Mouse (Mus musculus) MEL (cell line): ENCODE measurements at regions not wholly inside any gene's neighbourhood (a gene's known extent, or its start where the extent isn't known, plus 50 kb on each side); places are given as distances from the start of the nearest gene placed in this dataset.

Experiments used
- DNase-seq: peaks from one replicate; pipeline ENCODE4 v3.0.0; 2011; ENCODE audit warnings: low read depth, low spot score
- H3K27ac ChIP-seq: 2 replicates; pipeline ENCODE4 v1.5.1; 2012; ENCODE audit warnings: low read depth, mild to moderate bottlenecking, control low read depth, low read length, moderate library complexity; ENCODE audit not compliant: control insufficient read depth
- H3K27me3 ChIP-seq, 2 experiments: fragments of 150-350 bp in 1 of 2; sonication (generic) in 1 of 2; 2 replicates each; pipeline ENCODE4 v1.6.1; 2012; ENCODE audit warnings: low read length in 2 of 2, mild to moderate bottlenecking in 2 of 2, improper control_type of control experiment in 1 of 2, moderate library complexity in 1 of 2; ENCODE audit not compliant: insufficient read depth in 2 of 2, control insufficient read depth in 1 of 2
- H3K36me3 ChIP-seq, 2 experiments: 2 replicates each; pipeline ENCODE4 v1.6.1; 2012 to 2014; ENCODE audit warnings: low read length in 2 of 2, improper control_type of control experiment in 1 of 2, inconsistent platforms in 1 of 2, mild to moderate bottlenecking in 1 of 2; ENCODE audit not compliant: insufficient read depth in 2 of 2, control insufficient read depth in 1 of 2
- H3K4me1 ChIP-seq, 2 experiments: fragments of 150-350 bp in 1 of 2; sonication (generic) in 1 of 2; 2 replicates each; pipeline ENCODE4 v1.6.1; 2012; ENCODE audit warnings: low read length in 2 of 2, improper control_type of control experiment in 1 of 2, mild to moderate bottlenecking in 1 of 2; ENCODE audit not compliant: insufficient read depth in 2 of 2, control insufficient read depth in 1 of 2
- H3K4me3 ChIP-seq, 2 experiments: fragments of 150-350 bp in 1 of 2; sonication (generic) in 1 of 2; 2 replicates each; pipeline ENCODE4 v1.5.1; 2012; ENCODE audit warnings: low read depth in 2 of 2, low read length in 2 of 2, mild to moderate bottlenecking in 2 of 2, moderate library complexity in 2 of 2, control low read depth in 1 of 2, improper control_type of control experiment in 1 of 2; ENCODE audit not compliant: control insufficient read depth in 1 of 2, insufficient read depth in 1 of 2
- H3K79me2 ChIP-seq: 2 replicates; pipeline ENCODE4 v1.6.1; 2012; ENCODE audit warnings: mild to moderate bottlenecking, low read length, moderate library complexity; ENCODE audit not compliant: control insufficient read depth, poor library complexity, insufficient read depth
- H3K9ac ChIP-seq: 2 replicates; pipeline ENCODE4 v1.6.1; 2012; ENCODE audit warnings: low read depth, mild to moderate bottlenecking, control low read depth, low read length, moderate library complexity; ENCODE audit not compliant: control insufficient read depth, poor library complexity, severe bottlenecking
- H3K9me3 ChIP-seq: fragments of 150-350 bp; sonication (generic); replicated peaks from 2 replicates; pipeline ENCODE4 v1.6.1; 2012; ENCODE audit warnings: mild to moderate bottlenecking, low read length, improper control_type of control experiment, moderate library complexity; ENCODE audit not compliant: insufficient read depth
- CHD1 ChIP-seq: IDR thresholded peaks from 2 replicates; pipeline ENCODE4 v1.6.1; 2012; ENCODE audit warnings: low read depth, mild to moderate bottlenecking, inconsistent platforms, low read length, improper control_type of control experiment
- ELF1 ChIP-seq: IDR thresholded peaks from 2 replicates; pipeline ENCODE4 v1.6.1; 2014; ENCODE audit warnings: low read depth, mild to moderate bottlenecking, inconsistent platforms, low read length, improper control_type of control experiment, moderate library complexity
- GABPA ChIP-seq: IDR thresholded peaks from 2 replicates; pipeline ENCODE4 v1.6.1; 2012; ENCODE audit warnings: low read depth, mild to moderate bottlenecking, inconsistent platforms, low read length, improper control_type of control experiment, moderate library complexity
- HCFC1 ChIP-seq: IDR thresholded peaks from 2 replicates; pipeline ENCODE4 v1.6.1; 2012; ENCODE audit warnings: low read depth, mild to moderate bottlenecking, inconsistent platforms, low read length, improper control_type of control experiment, moderate library complexity
- JUND ChIP-seq: IDR thresholded peaks from 2 replicates; pipeline ENCODE4 v1.6.1; 2011; ENCODE audit warnings: low read depth, mild to moderate bottlenecking, improper control_type of control experiment, low read length
- MAFK ChIP-seq: IDR thresholded peaks from 2 replicates; pipeline ENCODE4 v1.6.1; 2011; ENCODE audit warnings: low read depth, mild to moderate bottlenecking, low read length, improper control_type of control experiment, borderline replicate concordance
- MXI1 ChIP-seq: IDR thresholded peaks from 2 replicates; pipeline ENCODE4 v1.6.1; 2011; ENCODE audit warnings: mild to moderate bottlenecking, low read depth, low read length, improper control_type of control experiment
- MYC ChIP-seq: IDR thresholded peaks from 2 replicates; pipeline ENCODE4 v1.6.1; 2011; ENCODE audit warnings: low read depth, mild to moderate bottlenecking, low read length, improper control_type of control experiment, moderate library complexity
- NRF1 ChIP-seq: IDR thresholded peaks from 2 replicates; pipeline ENCODE4 v1.6.1; 2014; ENCODE audit warnings: low read depth, mild to moderate bottlenecking, inconsistent platforms, low read length, improper control_type of control experiment, moderate library complexity; ENCODE audit not compliant: poor library complexity, insufficient read depth, severe bottlenecking
- POLR2AphosphoS5 ChIP-seq: IDR thresholded peaks from 2 replicates; pipeline ENCODE4 v1.6.1; 2012; ENCODE audit warnings: low read depth, borderline replicate concordance, mild to moderate bottlenecking, inconsistent platforms, low read length, moderate library complexity, mixed read lengths
- RAD21 ChIP-seq: IDR thresholded peaks from 2 replicates; pipeline ENCODE4 v1.6.1; 2011; ENCODE audit warnings: mild to moderate bottlenecking, low read depth, low read length, improper control_type of control experiment
- RCOR1 ChIP-seq: IDR thresholded peaks from 2 replicates; pipeline ENCODE4 v1.6.1; 2012; ENCODE audit warnings: low read depth, mild to moderate bottlenecking, inconsistent platforms, low read length, improper control_type of control experiment
- SIN3A ChIP-seq: IDR thresholded peaks from 2 replicates; pipeline ENCODE4 v1.6.1; 2012; ENCODE audit warnings: low read length, improper control_type of control experiment, inconsistent platforms
- TAL1 ChIP-seq: IDR thresholded peaks from 2 replicates; pipeline ENCODE4 v1.6.1; 2012; ENCODE audit warnings: mild to moderate bottlenecking, inconsistent platforms, low read length, moderate library complexity, mixed read lengths
- USF1 ChIP-seq: IDR thresholded peaks from 2 replicates; pipeline ENCODE4 v1.6.1; 2014; ENCODE audit warnings: low read depth, mild to moderate bottlenecking, inconsistent platforms, low read length, improper control_type of control experiment, moderate library complexity
- ZC3H11A ChIP-seq: IDR thresholded peaks from 2 replicates; pipeline ENCODE4 v1.6.1; 2012; ENCODE audit warnings: low read depth, mild to moderate bottlenecking, inconsistent platforms, low read length, improper control_type of control experiment

GRCm38 (mm10) chr8:26298066-26298804 is 178.9 kb downstream of the Gm45692 start:
- TF ChIP-seq ELF1 (no peak), NRF1 (no peak), JUND (no peak), POLR2AphosphoS5 (no peak), GABPA (no peak), SIN3A (no peak), RAD21 (no peak), USF1 (no peak), MYC (no peak), ZC3H11A (no peak), HCFC1 (no peak), RCOR1 (no peak)
- TF ChIP-seq, all 39 proteins: peak for 0

GRCm38 (mm10) chr8:26300246-26300645 is 180.9 kb downstream of the Gm45692 start:
- Histone ChIP-seq H3K27me3 (no peaks in the 10 kb centered on the region), H3K36me3 (no peaks in the 10 kb centered on the region), H3K4me3 (no peak overlapping the region), H3K9me3 (no peaks in the 10 kb centered on the region), H3K4me1 (no peaks in the 10 kb centered on the region), H3K9ac (no peak overlapping the region), H3K79me2 (no peaks in the 10 kb centered on the region), H3K27ac (no peak overlapping the region)
- TF ChIP-seq ELF1, result no peak
- no peak for TF ChIP-seq CHD1
- no peak for TF ChIP-seq MAFK
- no peak for TF ChIP-seq TAL1
- TF ChIP-seq MXI1, result no peak
- no peak for TF ChIP-seq RCOR1
- no peak for DNase-seq

More at GRCm38 (mm10) chr8:26298066-26298804, 178.9 kb downstream of the Gm45692 start:
- H3K79me2 ChIP-seq, result no peaks in the 10 kb centered on the region
- no peaks in the 10 kb centered on the region for H3K36me3 ChIP-seq
- H3K9me3 ChIP-seq, result no peaks in the 10 kb centered on the region
- DNase-seq, result no peak
- H3K27me3 ChIP-seq, result no peaks in the 10 kb centered on the region
- no peak overlapping the region for H3K4me3 ChIP-seq
- H3K27ac ChIP-seq, result no peak overlapping the region
- H3K9ac ChIP-seq, result no peak overlapping the region
- H3K4me1 ChIP-seq, result no peaks in the 10 kb centered on the region
